Mouse (Mus musculus) megakaryocyte, embryonic 14.5 days (primary cell): Measurements from ENCODE around the gene Rbak.

ENCODE experiments used
- FLI1 ChIP-seq: IDR thresholded peaks from 2 replicates; pipeline ENCODE4 v1.6.1; 2012; ENCODE audit warnings: low read length, inconsistent platforms, mixed read lengths
- GATA1 ChIP-seq: IDR thresholded peaks from 3 replicates; pipeline ENCODE4 v1.6.1; 2012; ENCODE audit warnings: mixed read lengths, low read length, inconsistent platforms, borderline replicate concordance

DNA sequence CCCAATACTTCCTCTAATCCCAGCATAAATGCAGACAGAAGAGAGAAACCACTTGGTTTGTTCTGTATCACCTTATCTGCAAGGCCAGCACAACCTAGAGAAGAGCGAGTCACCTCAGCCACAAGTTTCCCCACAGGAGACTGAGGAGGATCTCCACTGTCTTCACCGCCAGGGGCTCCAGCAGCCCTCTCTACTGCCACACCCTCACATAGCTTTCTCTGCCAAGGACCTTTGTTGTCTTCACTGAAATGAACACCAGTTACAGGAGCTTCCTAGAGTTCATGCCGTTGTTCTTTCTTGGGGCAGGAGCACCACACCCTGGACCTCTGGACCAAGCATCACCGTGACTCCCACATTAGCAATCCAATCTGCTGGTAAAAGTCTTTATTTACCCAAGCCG is 31.9 kb downstream of the Rbak start:
- TF ChIP-seq GATA1, result no peak
- TF ChIP-seq FLI1, result no peak
